Mouse (Mus musculus) ES-E14 (cell line): Measurements from ENCODE around the gene Gnat3. TPM values are rescaled to one million over a fixed set of nuclear protein-coding genes. Genes with fewer than 3 reads are reported as not detected.

Experiments used
- DNase-seq: peaks from one replicate; pipeline ENCODE4 v3.0.0-alpha.2; 2013; ENCODE audit warnings: low read depth, low spot score
- H3K27ac ChIP-seq: 2 replicates; pipeline ENCODE4 v1.5.1; 2012; ENCODE audit warnings: low read depth, mild to moderate bottlenecking, low read length, moderate library complexity, mixed read lengths; ENCODE audit not compliant: poor library complexity, insufficient read depth, severe bottlenecking
- H3K36me3 ChIP-seq: 2 replicates; pipeline ENCODE4 v1.6.1; 2012; ENCODE audit warnings: mild to moderate bottlenecking, low read length, moderate library complexity, mixed read lengths; ENCODE audit not compliant: control insufficient read depth, poor library complexity, insufficient read depth, severe bottlenecking
- H3K4me1 ChIP-seq, 2 experiments: fragments of 150-350 bp in 1 of 2; sonication (generic) in 1 of 2; 2 replicates each; pipeline ENCODE4 v1.6.1; 2012; ENCODE audit warnings: low read length in 2 of 2, mild to moderate bottlenecking in 1 of 2, mixed read lengths in 1 of 2; ENCODE audit not compliant: control insufficient read depth in 2 of 2, insufficient read depth in 2 of 2, poor library complexity in 1 of 2
- H3K4me3 ChIP-seq, 2 experiments: fragments of 150-350 bp in 1 of 2; sonication (generic) in 1 of 2; 2 replicates each; pipeline ENCODE4 v1.5.1; 2012; ENCODE audit warnings: low read length in 2 of 2, low read depth in 1 of 2, mild to moderate bottlenecking in 1 of 2, mixed read lengths in 1 of 2; ENCODE audit not compliant: insufficient read depth in 1 of 2, poor library complexity in 1 of 2, severe bottlenecking in 1 of 2
- H3K9ac ChIP-seq: 2 replicates; pipeline ENCODE4 v1.6.1; 2012; ENCODE audit warnings: low read depth, mild to moderate bottlenecking, low read length, mixed read lengths; ENCODE audit not compliant: poor library complexity, insufficient read depth, severe bottlenecking
- H3K9me3 ChIP-seq: fragments of 150-350 bp; sonication (generic); 2 replicates; pipeline ENCODE4 v1.6.1; 2012; ENCODE audit warnings: low read depth, mild to moderate bottlenecking, low read length; ENCODE audit not compliant: control insufficient read depth, insufficient read depth
- CHD2 ChIP-seq: IDR thresholded peaks from 2 replicates; pipeline ENCODE4 v1.6.1; 2014; ENCODE audit warnings: mild to moderate bottlenecking, low read depth, low read length, inconsistent platforms
- HCFC1 ChIP-seq: IDR thresholded peaks from 2 replicates; pipeline ENCODE4 v1.6.1; 2012; ENCODE audit warnings: low read length, inconsistent platforms, borderline replicate concordance; ENCODE audit not compliant: insufficient read depth
- MAFK ChIP-seq: IDR thresholded peaks from 2 replicates; pipeline ENCODE4 v1.6.1; 2014; ENCODE audit warnings: mild to moderate bottlenecking, low read depth, low read length, inconsistent platforms; ENCODE audit not compliant: insufficient read depth
- ZC3H11A ChIP-seq: IDR thresholded peaks from 2 replicates; pipeline ENCODE4 v1.6.1; 2012; ENCODE audit warnings: low read depth, mild to moderate bottlenecking, inconsistent platforms, low read length, borderline replicate concordance
- ZNF384 ChIP-seq: IDR thresholded peaks from 2 replicates; pipeline ENCODE4 v1.6.1; 2012; ENCODE audit warnings: low read depth, low read length, inconsistent platforms
- in situ Hi-C, 2 experiments: fragments of 600-800 bp; cut with MboI; formaldehyde crosslinking; loops; one replicate each; pipeline ENCODE4 v1.15.1; 2025; ENCODE audit warnings: low sequenced_read_pairs in 2 of 2, inconsistent platforms in 1 of 2; ENCODE audit not compliant: unreplicated experiment in 2 of 2
- total RNA-seq: library from RNA; depleted of rRNA; stranded (reverse); fragments of 300-350 nt; gene quantifications from 2 replicates; pipeline ENCODE4 v1.2.3, GENCODE M21; 2012

The Gnat3 gene
- total RNA-seq, 1 experiment, result not detected

DNA sequence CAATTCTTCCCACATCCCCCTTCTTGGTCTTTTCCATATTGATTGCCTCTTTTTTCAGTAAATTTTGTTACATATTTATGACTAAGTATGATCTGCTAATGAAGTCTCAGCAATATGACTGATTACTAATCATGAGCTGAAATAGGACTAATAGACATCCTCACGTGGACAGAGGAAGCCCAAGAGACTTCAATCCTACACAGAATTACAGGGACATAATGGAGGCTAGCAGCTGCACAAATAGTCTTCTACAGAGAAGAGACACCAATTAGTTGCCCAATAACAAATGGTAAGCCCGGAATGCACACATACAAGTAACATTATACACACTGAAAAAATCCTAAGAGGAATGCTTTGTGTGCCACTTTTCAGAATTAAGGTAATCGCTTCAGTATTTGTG lies 24.3 kb downstream of the Gnat3 start:
- in situ Hi-C loops, result no loop called here
- H3K4me1 ChIP-seq, result no peaks in the 10 kb centered on the region
- H3K9ac ChIP-seq, result no peak overlapping the region
- TF ChIP-seq MAFK (no peak), CHD2 (no peak), ZC3H11A (no peak), HCFC1 (no peak), ZNF384 (no peak)
- H3K9me3 ChIP-seq, result no peaks in the 10 kb centered on the region
- H3K4me3 ChIP-seq, result no peak overlapping the region
- no peaks in the 10 kb centered on the region for H3K36me3 ChIP-seq
- H3K27ac ChIP-seq, result no peak overlapping the region
- DNase-seq, result no peak

- Histone ChIP-seq H3K9ac (no peak overlapping the region), H3K4me3 (no peak overlapping the region), H3K9me3 (no peaks in the 10 kb centered on the region), H3K27ac (no peak overlapping the region), H3K4me1 (no peaks in the 10 kb centered on the region), H3K36me3 (no peaks in the 10 kb centered on the region)
- in situ Hi-C loops, result no loop called here
- TF ChIP-seq ZNF384 (no peak), HCFC1 (no peak), CHD2 (no peak), MAFK (no peak), ZC3H11A (no peak)
- DNase-seq, result no peak
Observed at GRCm38 (mm10) chr5:17990618-17991017, 28.3 kb downstream of the Gnat3 start.

DNA sequence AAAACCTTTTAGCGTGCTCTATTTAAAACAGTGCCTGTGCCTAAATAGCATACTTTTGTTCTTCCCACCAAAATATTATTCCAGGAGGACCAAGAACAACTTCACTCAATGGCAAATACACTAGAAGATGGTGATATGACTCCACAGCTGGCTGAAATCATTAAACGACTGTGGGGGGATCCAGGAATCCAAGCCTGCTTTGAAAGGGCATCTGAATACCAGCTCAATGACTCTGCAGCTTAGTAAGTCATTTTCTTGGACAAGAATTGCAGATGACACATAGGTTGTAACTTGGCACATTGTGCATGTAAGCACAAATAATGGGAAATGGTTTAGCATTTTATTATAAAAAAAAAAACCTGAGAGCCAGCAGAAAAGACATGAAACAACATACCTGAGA lies 37.2 kb downstream of the Gnat3 start:
- H3K9me3 ChIP-seq, result no peaks in the 10 kb centered on the region
- H3K36me3 ChIP-seq, result no peaks in the 10 kb centered on the region
- no peak overlapping the region for H3K27ac ChIP-seq
- TF ChIP-seq MAFK (no peak), HCFC1 (no peak), ZNF384 (no peak), ZC3H11A (no peak), CHD2 (no peak)
- in situ Hi-C loops, result no loop called here
- H3K4me1 ChIP-seq, result no peaks in the 10 kb centered on the region
- no peak overlapping the region for H3K4me3 ChIP-seq
- H3K9ac ChIP-seq, result no peak overlapping the region
- DNase-seq, result no peak

- in situ Hi-C loops, result no loop called here
- Histone ChIP-seq H3K36me3 (no peaks in the 10 kb centered on the region), H3K9ac (no peak overlapping the region), H3K4me1 (no peaks in the 10 kb centered on the region), H3K27ac (no peak overlapping the region), H3K9me3 (no peaks in the 10 kb centered on the region), H3K4me3 (no peak overlapping the region)
- DNase-seq, result no peak
- TF ChIP-seq MAFK, result no peak
- TF ChIP-seq CHD2, result no peak
- no peak for TF ChIP-seq HCFC1
- no peak for TF ChIP-seq ZC3H11A
- no peak for TF ChIP-seq ZNF384
Observed at GRCm38 (mm10) chr5:18000185-18000584, 37.8 kb downstream of the Gnat3 start.

- Histone ChIP-seq H3K9me3 (no peaks in the 10 kb centered on the region), H3K4me3 (no peak overlapping the region), H3K27ac (no peak overlapping the region), H3K36me3 (no peaks in the 10 kb centered on the region), H3K9ac (no peak overlapping the region), H3K4me1 (no peaks in the 10 kb centered on the region)
- no peak for DNase-seq
- no peak for TF ChIP-seq ZC3H11A
- TF ChIP-seq MAFK, result no peak
- TF ChIP-seq ZNF384, result no peak
- TF ChIP-seq CHD2, result no peak
- TF ChIP-seq HCFC1, result no peak
- in situ Hi-C loops, result no loop called here
Observed at GRCm38 (mm10) chr5:18001646-18002045, 39.3 kb downstream of the Gnat3 start.
